In the genomic region with DNA sequence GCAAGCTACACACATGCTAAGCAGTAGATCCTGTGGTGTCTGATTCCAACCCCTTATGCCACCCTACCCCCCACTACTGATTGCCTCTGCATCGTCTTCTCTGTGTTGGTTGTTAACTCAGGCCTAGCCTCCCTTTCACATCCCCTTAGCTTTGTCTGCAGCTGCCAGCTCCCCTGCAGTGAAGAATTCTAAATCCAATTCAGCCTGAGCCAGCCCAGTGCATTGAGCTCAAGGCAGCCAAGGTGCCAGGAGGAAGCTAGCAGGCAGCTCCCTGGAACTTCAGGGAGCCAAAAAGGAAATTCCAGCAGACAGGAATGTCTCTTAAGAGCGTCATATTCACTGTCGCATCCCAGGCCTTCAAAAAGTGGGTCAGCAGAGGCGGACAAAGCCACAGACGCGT, we compare ENCODE assay signal across 11 mouse cellular contexts.
A peak's percentile ranks its signal among the peaks of the same experiment; 100 is the strongest.
DNase-seq lines count a peak whose midpoint lies in the region; ATAC-seq and TF ChIP-seq lines count a peak whose summit lies in the region.
"Had no signal": no experiment of that assay in that cellular context is flagged by ENCODE, and none has a peak within 500 bp of the region (broad histone marks: within the 10 kb centered on the region; RNA-seq: fewer than 3 reads in every experiment).

No protein-coding gene starts in this region.

- DNase-seq in kidney, postnatal 10 days = peak; percentile 25
- DNase-seq in R1 (ENCODE audit: low read depth, low spot score) (peak; percentile 85), MN1 (ENCODE audit: low spot score) (no peak)
- peak; percentile 80 for DNase-seq in cerebellum, adult 9-11 months
- DNase-seq in hindbrain, postnatal 0 days (ENCODE audit: low spot score) = peak; percentile 63
- DNase-seq in spleen, postnatal 4 days (ENCODE audit: low spot score in 2 of 2) = no peak
- DNase-seq: adrenal gland, postnatal 36 days; lung, postnatal 14 days; thymus, postnatal 14 days had no signal

- H3K27ac ChIP-seq in kidney, embryonic 14.5 days (ENCODE audit: low read depth, low read length) = no peak overlapping the region
- peak overlapping the region; percentile 52; the same call in 1 of the 2 replicates for H3K27ac ChIP-seq in hindbrain, postnatal 0 days

- H3K4me2 ChIP-seq in kidney, embryonic 14.5 days (replicated peaks; ENCODE audit: low read depth, low read length) = no peak overlapping the region
- no peak overlapping the region for H3K4me2 ChIP-seq in hindbrain, postnatal 0 days (ENCODE audit: low read depth, low read length)

- H3K4me3 ChIP-seq in kidney, embryonic 14.5 days (ENCODE audit: low read length) = no peak overlapping the region
- no peak overlapping the region for H3K4me3 ChIP-seq in hindbrain, postnatal 0 days (ENCODE audit: low read length)

- H3K27me3 ChIP-seq in kidney, embryonic 14.5 days (ENCODE audit: control insufficient read depth, insufficient read depth, low read length) = no peaks in the 10 kb centered on the region
- H3K27me3 ChIP-seq in hindbrain, postnatal 0 days (ENCODE audit: insufficient read depth, low read length) = no peaks in the 10 kb centered on the region

- WGBS in kidney, embryonic 14.5 days = 29% methylated on average over 6 of the region's 6 CpGs
- 11% methylated on average over 6 of the region's 6 CpGs for WGBS in hindbrain, postnatal 0 days

- no peak overlapping the region for H3K9ac ChIP-seq in kidney, embryonic 14.5 days (ENCODE audit: low read depth, low read length)
- no peak overlapping the region for H3K9ac ChIP-seq in hindbrain, postnatal 0 days (replicated peaks; ENCODE audit: low read length)

- no peak for ATAC-seq in kidney, embryonic 14.5 days (ENCODE audit: low FRiP score, low TSS enrichment)
- peak; percentile 61 for ATAC-seq in hindbrain, postnatal 0 days
- ATAC-seq in megakaryocyte, adult 5-6 weeks (ENCODE audit: poor library complexity, severe bottlenecking) = no peak

- H3K9me3 ChIP-seq in kidney, embryonic 14.5 days (ENCODE audit: control insufficient read depth, low read length) = no peaks in the 10 kb centered on the region
- no peaks in the 10 kb centered on the region for H3K9me3 ChIP-seq in hindbrain, postnatal 0 days (ENCODE audit: low read length)

- peaks cover 5% of the 10 kb centered on the region; the same call in 1 of the 2 replicates for H3K4me1 ChIP-seq in kidney, embryonic 14.5 days (ENCODE audit: control insufficient read depth, insufficient read depth, low read length)
- peaks cover 17% of the 10 kb centered on the region; the same call in 1 of the 2 replicates for H3K4me1 ChIP-seq in hindbrain, postnatal 0 days (ENCODE audit: insufficient read depth, low read length)

- no peak for TF ChIP-seq CTCF in hindbrain, postnatal 0 days (IDR thresholded peaks at IDR 0.05; ENCODE audit: low read depth)

- no peaks in the 10 kb centered on the region for H3K36me3 ChIP-seq in kidney, embryonic 14.5 days (ENCODE audit: control insufficient read depth, insufficient read depth, low read length)
- no peaks in the 10 kb centered on the region for H3K36me3 ChIP-seq in hindbrain, postnatal 0 days (ENCODE audit: insufficient read depth, low read length)

Comparison
In these comparisons a context has a peak if more than half of its experiments do, and no peak if none do; other contexts are left out.
1. DNase-seq: peak in kidney, postnatal 10 days (single experiment), R1 (single experiment), cerebellum, adult 9-11 months (single experiment) and hindbrain, postnatal 0 days (single experiment); none in spleen, postnatal 4 days (0 of 2) and MN1 (single experiment).